Mouse (Mus musculus) spleen, postnatal 4 days (tissue): ENCODE results near the gene Gm11168.
"Not testable (repeated sequence)": the region's sequence is repeated elsewhere in the genome, so short reads cannot be mapped to it uniquely, and the experiment has no call there.

Experiments used
- DNase-seq, 2 experiments: peaks; one replicate each; pipeline ENCODE4 v3.0.0; 2022; ENCODE audit warnings: low spot score in 2 of 2

The Gm11168 gene

DNA sequence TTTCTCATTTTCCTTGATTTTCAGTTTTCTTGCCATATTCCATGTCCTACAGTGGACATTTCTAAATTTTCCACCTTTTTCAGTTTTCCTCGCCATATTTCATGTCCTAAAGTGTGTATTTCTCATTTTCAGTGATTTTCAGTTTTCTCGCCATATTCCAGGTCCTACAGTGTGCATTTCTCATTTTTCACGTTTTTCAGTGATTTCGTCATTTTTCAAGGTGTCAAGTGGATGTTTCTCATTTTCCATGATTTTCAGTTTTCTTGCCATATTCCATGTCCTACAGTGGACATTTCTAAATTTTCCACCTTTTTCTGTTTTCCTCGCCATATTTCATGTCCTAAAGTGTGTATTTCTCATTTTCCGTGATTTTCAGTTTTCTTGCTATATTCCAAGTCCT is 22.5 kb downstream of the Gm11168 start:
- peak; percentile 94 to 99 for DNase-seq

DNA sequence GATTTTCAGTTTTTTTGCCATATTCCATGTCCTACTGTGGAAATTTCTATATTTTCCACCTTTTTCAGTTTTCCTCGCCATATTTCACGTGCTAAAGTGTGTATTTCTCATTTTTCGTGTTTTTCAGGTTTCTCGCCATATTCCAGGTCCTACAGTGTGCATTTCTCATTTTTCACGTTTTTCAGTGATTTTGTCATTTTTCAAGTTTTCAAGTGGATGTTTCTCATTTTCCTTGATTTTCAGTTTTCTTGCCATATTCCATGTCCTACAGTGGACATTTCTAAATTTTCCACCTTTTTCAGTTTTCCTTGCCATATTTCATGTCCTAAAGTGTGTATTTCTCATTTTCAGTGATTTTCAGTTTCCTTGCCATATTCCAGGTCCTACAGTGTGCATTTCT is 23.0 kb downstream of the Gm11168 start:
- DNase-seq, result peak in 1 of 2 experiments; percentile 28

DNA sequence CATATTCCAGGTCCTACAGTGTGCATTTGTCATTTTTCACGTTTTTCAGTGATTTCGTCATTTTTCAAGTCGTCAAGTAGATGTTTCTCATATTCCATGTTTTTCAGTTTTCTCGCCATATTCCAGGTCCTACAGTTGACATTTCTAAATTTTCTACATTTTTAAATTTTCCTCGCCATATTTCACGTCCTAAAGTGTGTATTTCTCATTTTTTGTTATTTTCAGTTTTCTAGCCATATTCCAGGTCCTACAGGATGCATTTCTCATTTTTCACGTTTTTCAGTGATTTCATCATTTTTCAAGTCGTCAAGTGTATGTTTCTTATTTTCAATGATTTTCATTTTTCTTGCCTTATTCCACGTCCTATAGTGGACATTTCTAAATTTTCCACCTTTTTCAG is 23.6 kb downstream of the Gm11168 start:
- DNase-seq, result peak in 1 of 2 experiments; percentile 51

DNA sequence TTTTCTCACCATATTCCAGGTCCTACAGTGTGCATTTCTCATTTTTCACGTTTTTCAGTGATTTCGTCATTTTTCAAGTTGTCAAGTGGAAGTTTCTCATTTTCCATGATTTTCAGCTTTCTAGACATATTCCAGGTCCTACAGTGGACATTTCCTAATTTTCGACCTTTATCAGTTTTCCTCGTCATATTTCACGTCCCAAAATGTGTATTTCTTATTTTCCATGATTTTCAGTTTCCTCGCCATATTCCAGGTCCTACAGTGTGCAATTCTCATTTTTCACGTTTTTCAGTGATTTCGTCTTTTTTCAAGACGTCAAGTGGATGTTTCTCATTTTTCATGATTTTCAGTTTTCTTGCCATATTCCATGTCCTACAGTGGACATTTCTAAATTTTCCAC is 24.1 kb downstream of the Gm11168 start:
- DNase-seq, result peak in 1 of 2 experiments; percentile 22

DNA sequence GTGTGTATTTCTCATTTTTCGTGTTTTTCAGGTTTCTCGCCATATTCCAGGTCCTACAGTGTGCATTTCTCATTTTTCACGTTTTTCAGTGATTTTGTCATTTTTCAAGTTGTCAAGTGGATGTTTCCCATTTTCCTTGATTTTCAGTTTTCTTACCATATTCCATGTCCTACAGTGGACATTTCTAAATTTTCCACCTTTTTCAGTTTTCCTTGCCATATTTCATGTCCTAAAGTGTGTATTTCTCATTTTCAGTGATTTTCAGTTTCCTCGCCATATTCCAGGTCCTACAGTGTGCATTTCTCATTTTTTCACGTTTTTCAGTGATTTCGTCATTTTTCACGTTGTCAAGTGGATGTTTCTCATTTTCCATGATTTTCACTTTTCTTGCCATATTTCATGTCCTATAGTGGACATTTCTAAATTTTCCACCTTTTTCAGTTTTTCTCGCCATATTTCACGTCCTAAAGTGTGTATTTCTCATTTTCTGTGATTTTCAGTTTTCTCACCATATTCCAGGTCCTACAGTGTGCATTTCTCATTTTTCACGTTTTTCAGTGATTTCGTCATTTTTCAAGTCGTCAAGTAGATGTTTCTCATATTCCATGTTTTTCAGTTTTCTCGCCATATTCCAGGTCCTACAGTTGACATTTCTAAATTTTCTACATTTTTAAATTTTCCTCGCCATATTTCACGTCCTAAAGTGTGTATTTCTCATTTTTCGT is 26.3 kb downstream of the Gm11168 start:
- DNase-seq, result peak; percentile 84 to 87

DNA sequence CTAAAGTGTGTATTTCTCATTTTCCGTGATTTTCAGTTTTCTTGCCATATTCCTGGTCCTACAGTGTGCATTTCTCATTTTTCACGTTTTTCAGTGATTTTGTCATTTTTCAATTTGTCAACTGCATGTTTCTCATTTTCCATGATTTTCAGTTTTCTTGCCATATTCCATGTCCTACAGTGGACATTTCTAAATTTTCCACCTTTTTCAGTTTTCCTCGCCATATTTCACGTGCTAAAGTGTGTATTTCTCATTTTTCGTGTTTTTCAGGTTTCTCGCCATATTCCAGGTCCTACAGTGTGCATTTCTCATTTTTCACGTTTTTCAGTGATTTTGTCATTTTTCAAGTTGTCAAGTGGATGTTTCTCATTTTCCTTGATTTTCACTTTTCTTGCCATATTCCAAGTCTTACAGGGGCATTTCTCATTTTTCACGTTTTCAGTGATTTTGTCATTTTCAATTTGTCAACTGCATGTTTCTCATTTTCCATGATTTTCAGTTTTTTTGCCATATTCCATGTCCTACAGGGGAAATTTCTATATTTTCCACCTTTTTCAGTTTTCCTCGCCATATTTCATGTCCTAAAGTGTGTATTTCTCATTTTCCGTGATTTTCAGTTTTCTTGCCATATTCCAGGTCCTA is 27.7 kb downstream of the Gm11168 start:
- DNase-seq, result peak in 1 of 2 experiments; percentile 38

DNA sequence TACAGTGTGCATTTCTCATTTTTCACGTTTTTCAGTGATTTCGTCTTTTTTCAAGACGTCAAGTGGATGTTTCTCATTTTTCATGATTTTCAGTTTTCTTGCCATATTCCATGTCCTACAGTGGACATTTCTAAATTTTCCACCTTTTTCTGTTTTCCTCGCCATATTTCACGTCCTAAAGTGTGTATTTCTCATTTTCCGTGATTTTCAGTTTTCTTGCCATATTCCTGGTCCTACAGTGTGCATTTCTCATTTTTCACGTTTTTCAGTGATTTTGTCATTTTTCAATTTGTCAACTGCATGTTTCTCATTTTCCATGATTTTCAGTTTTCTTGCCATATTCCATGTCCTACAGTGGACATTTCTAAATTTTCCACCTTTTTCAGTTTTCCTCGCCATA is 31.2 kb downstream of the Gm11168 start, which contains the start of gene Gm17535:
Gene Gm17535, plus strand, starts transcription at position 301 of the 400 bp plus-strand sequence.
- DNase-seq, result not testable (repeated sequence)

DNA sequence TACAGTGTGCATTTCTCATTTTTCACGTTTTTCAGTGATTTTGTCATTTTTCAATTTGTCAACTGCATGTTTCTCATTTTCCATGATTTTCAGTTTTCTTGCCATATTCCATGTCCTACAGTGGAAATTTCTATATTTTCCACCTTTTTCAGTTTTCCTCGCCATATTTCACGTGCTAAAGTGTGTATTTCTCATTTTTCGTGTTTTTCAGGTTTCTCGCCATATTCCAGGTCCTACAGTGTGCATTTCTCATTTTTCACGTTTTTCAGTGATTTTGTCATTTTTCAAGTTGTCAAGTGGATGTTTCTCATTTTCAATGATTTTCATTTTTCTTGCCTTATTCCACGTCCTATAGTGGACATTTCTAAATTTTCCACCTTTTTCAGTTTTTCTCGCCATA is 33.4 kb downstream of the Gm11168 start, which contains the start of gene Gm10715:
Gene Gm10715, plus strand, starts transcription at position 301 of the 400 bp plus-strand sequence.
- DNase-seq, result not testable (repeated sequence)

DNA sequence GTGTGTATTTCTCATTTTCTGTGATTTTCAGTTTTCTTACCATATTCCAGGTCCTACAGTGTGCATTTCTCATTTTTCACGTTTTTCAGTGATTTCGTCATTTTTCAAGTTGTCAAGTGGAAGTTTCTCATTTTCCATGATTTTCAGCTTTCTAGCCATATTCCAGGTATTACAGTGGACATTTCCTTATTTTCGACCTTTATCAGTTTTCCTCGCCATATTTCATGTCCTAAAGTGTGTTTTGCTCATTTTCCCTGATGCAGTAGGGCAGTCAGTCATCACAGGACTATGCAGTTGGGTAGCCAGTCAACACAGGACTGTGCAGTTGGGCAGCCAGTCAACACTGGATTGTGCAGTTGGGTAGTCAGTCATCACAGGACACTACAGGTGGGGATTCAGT is 35.0 kb downstream of the Gm11168 start:
- not testable (repeated sequence) for DNase-seq
